Mouse (Mus musculus) lung, embryonic 15.5 days (tissue): ENCODE data around the gene Smoc1. TPM values are rescaled to one million over a fixed set of nuclear protein-coding genes. Genes with fewer than 3 reads are reported as not detected.

Experiments used
- ATAC-seq: fragments of 200-750 bp; cut with Nextera tagmentation; 2 replicates; pipeline ENCODE4 v1.8.0; 2017; ENCODE audit warnings: moderate number of reproducible peaks, borderline replicate concordance; ENCODE audit not compliant: low FRiP score, low TSS enrichment; ENCODE audit errors: extremely low read depth
- H3K27ac ChIP-seq: fragments of 300-500 bp; sonication (generic); 2 replicates; pipeline ENCODE4 v1.5.1; 2015; ENCODE audit warnings: moderate library complexity, mild to moderate bottlenecking, inconsistent platforms
- H3K27me3 ChIP-seq: fragments of 300-500 bp; sonication (generic); 2 replicates; pipeline ENCODE4 v1.6.1; 2015; ENCODE audit warnings: inconsistent platforms
- H3K36me3 ChIP-seq: fragments of 300-500 bp; sonication (generic); 2 replicates; pipeline ENCODE4 v1.6.1; 2015; ENCODE audit warnings: inconsistent platforms
- H3K4me1 ChIP-seq: fragments of 300-500 bp; sonication (generic); 2 replicates; pipeline ENCODE4 v1.6.1; 2015; ENCODE audit warnings: inconsistent platforms
- H3K4me2 ChIP-seq: fragments of 300-500 bp; sonication (generic); 2 replicates; pipeline ENCODE4 v1.6.1; 2015; ENCODE audit warnings: inconsistent platforms, mild to moderate bottlenecking, moderate library complexity
- H3K4me3 ChIP-seq: fragments of 300-500 bp; sonication (generic); 2 replicates; pipeline ENCODE4 v1.5.1; 2015; ENCODE audit warnings: mild to moderate bottlenecking, inconsistent platforms
- H3K9ac ChIP-seq: fragments of 300-500 bp; sonication (generic); 2 replicates; pipeline ENCODE4 v1.6.1; 2015; ENCODE audit warnings: inconsistent platforms
- H3K9me3 ChIP-seq: fragments of 300-500 bp; sonication (generic); 2 replicates; pipeline ENCODE4 v1.6.1; 2016; ENCODE audit warnings: inconsistent platforms
- WGBS: fragments of 180-500 bp; shearing (Covaris S2); methylation state at CpG from one replicate; pipeline ENCODE4 v1.1.7; 2015; 5-methylcytosine and 5-hydroxymethylcytosine counted together
- polyA plus RNA-seq: library from polyadenylated mRNA; unstranded; fragments of >200 nt; fragmentation: Nextera tagmentation; extraction: Ambion mirVana; gene quantifications from 2 replicates; pipeline ENCODE4 v1.2.1, GENCODE M21; 2015

The Smoc1 gene
- polyA plus RNA-seq, 1 experiment from 2014 or later, result 1.3 TPM

- no peaks in the 10 kb centered on the region for H3K4me1 ChIP-seq
- WGBS, result 57% methylated on average over 5 of the region's 5 CpGs
- H3K27me3 ChIP-seq, result no peaks in the 10 kb centered on the region
- no peaks in the 10 kb centered on the region for H3K9me3 ChIP-seq
- H3K27ac ChIP-seq, result no peak overlapping the region
- no peak for ATAC-seq
- H3K4me2 ChIP-seq, result no peak overlapping the region
- H3K9ac ChIP-seq, result no peak overlapping the region
- no peak overlapping the region for H3K4me3 ChIP-seq
- H3K36me3 ChIP-seq, result no peaks in the 10 kb centered on the region
Observed at GRCm38 (mm10) chr12:81088131-81088530, 61.5 kb downstream of the Smoc1 start.

- no peak overlapping the region for H3K9ac ChIP-seq
- H3K27ac ChIP-seq, result no peak overlapping the region
- H3K36me3 ChIP-seq, result no peaks in the 10 kb centered on the region
- no peaks in the 10 kb centered on the region for H3K27me3 ChIP-seq
- H3K4me3 ChIP-seq, result no peak overlapping the region
- ATAC-seq, result no peak
- no peaks in the 10 kb centered on the region for H3K4me1 ChIP-seq
- WGBS, result 79% methylated on average over 5 of the region's 5 CpGs
- no peak overlapping the region for H3K4me2 ChIP-seq
- no peaks in the 10 kb centered on the region for H3K9me3 ChIP-seq
Observed at GRCm38 (mm10) chr12:81091641-81092040, 65.0 kb downstream of the Smoc1 start.

- 63% methylated on average over 3 of the region's 3 CpGs for WGBS
- no peaks in the 10 kb centered on the region for H3K27me3 ChIP-seq
- H3K4me2 ChIP-seq, result no peak overlapping the region
- H3K4me1 ChIP-seq, result no peaks in the 10 kb centered on the region
- H3K9me3 ChIP-seq, result no peaks in the 10 kb centered on the region
- H3K36me3 ChIP-seq, result no peaks in the 10 kb centered on the region
- no peak for ATAC-seq
- no peak overlapping the region for H3K27ac ChIP-seq
- H3K4me3 ChIP-seq, result no peak overlapping the region
- H3K9ac ChIP-seq, result no peak overlapping the region
Observed at GRCm38 (mm10) chr12:81092641-81093040, 66.0 kb downstream of the Smoc1 start.

- 66% methylated on average over 7 of the region's 7 CpGs for WGBS
- Histone ChIP-seq H3K36me3 (no peaks in the 10 kb centered on the region), H3K9me3 (no peaks in the 10 kb centered on the region), H3K27me3 (no peaks in the 10 kb centered on the region), H3K9ac (no peak overlapping the region), H3K4me1 (no peaks in the 10 kb centered on the region), H3K4me2 (no peak overlapping the region), H3K4me3 (no peak overlapping the region), H3K27ac (no peak overlapping the region)
- no peak for ATAC-seq
Observed at GRCm38 (mm10) chr12:81093211-81093610, 66.6 kb downstream of the Smoc1 start.

GRCm38 (mm10) chr12:81094766-81095405 lies 68.3 kb downstream of the Smoc1 start:
- H3K9ac ChIP-seq, result no peak overlapping the region
- no peaks in the 10 kb centered on the region for H3K4me1 ChIP-seq
- no peak overlapping the region for H3K27ac ChIP-seq
- H3K4me3 ChIP-seq, result no peak overlapping the region
- ATAC-seq, result no peak
- no peak overlapping the region for H3K4me2 ChIP-seq
- H3K36me3 ChIP-seq, result no peaks in the 10 kb centered on the region
- no peaks in the 10 kb centered on the region for H3K9me3 ChIP-seq
- H3K27me3 ChIP-seq, result no peaks in the 10 kb centered on the region
- WGBS, result 31% methylated on average over 11 of the region's 11 CpGs

- H3K9me3 ChIP-seq, result no peaks in the 10 kb centered on the region
- 69% methylated on average over 7 of the region's 7 CpGs for WGBS
- ATAC-seq, result no peak
- no peaks in the 10 kb centered on the region for H3K27me3 ChIP-seq
- H3K4me2 ChIP-seq, result no peak overlapping the region
- H3K36me3 ChIP-seq, result no peaks in the 10 kb centered on the region
- no peak overlapping the region for H3K27ac ChIP-seq
- H3K9ac ChIP-seq, result no peak overlapping the region
- H3K4me1 ChIP-seq, result no peaks in the 10 kb centered on the region
- H3K4me3 ChIP-seq, result no peak overlapping the region
Observed at GRCm38 (mm10) chr12:81097267-81097666, 70.7 kb downstream of the Smoc1 start.

- H3K9me3 ChIP-seq, result no peaks in the 10 kb centered on the region
- WGBS, result 38% methylated on average over 4 of the region's 4 CpGs
- no peaks in the 10 kb centered on the region for H3K27me3 ChIP-seq
- H3K4me1 ChIP-seq, result no peaks in the 10 kb centered on the region
- H3K9ac ChIP-seq, result no peak overlapping the region
- H3K4me2 ChIP-seq, result no peak overlapping the region
- no peak for ATAC-seq
- no peak overlapping the region for H3K4me3 ChIP-seq
- no peak overlapping the region for H3K27ac ChIP-seq
- no peaks in the 10 kb centered on the region for H3K36me3 ChIP-seq
Observed at GRCm38 (mm10) chr12:81097738-81098137, 71.1 kb downstream of the Smoc1 start.

GRCm38 (mm10) chr12:81099161-81099560 lies 72.6 kb downstream of the Smoc1 start:
- Histone ChIP-seq H3K4me1 (no peaks in the 10 kb centered on the region), H3K4me2 (no peak overlapping the region), H3K9me3 (no peaks in the 10 kb centered on the region), H3K9ac (no peak overlapping the region), H3K27ac (no peak overlapping the region), H3K4me3 (no peak overlapping the region), H3K27me3 (no peaks in the 10 kb centered on the region), H3K36me3 (no peaks in the 10 kb centered on the region)
- WGBS, result 51% methylated on average over 5 of the region's 5 CpGs
- no peak for ATAC-seq

GRCm38 (mm10) chr12:81101691-81102090 lies 75.1 kb downstream of the Smoc1 start:
- 73% methylated on average over 7 of the region's 7 CpGs for WGBS

GRCm38 (mm10) chr12:81104546-81104945 lies 77.9 kb downstream of the Smoc1 start:
- Histone ChIP-seq H3K36me3 (no peaks in the 10 kb centered on the region), H3K4me1 (peaks cover 9% of the 10 kb centered on the region), H3K4me2 (no peak overlapping the region), H3K9me3 (no peaks in the 10 kb centered on the region), H3K27me3 (no peaks in the 10 kb centered on the region), H3K9ac (no peak overlapping the region), H3K27ac (no peak overlapping the region), H3K4me3 (no peak overlapping the region)
- WGBS, result 75% methylated on average over 14 of the region's 14 CpGs
- no peak for ATAC-seq

More at GRCm38 (mm10) chr12:81101691-81102090, 75.1 kb downstream of the Smoc1 start:
- H3K9ac ChIP-seq, result no peak overlapping the region
- H3K27ac ChIP-seq, result no peak overlapping the region
- H3K36me3 ChIP-seq, result no peaks in the 10 kb centered on the region
- H3K4me1 ChIP-seq, result no peaks in the 10 kb centered on the region
- no peak overlapping the region for H3K4me3 ChIP-seq
- no peaks in the 10 kb centered on the region for H3K9me3 ChIP-seq
- no peak for ATAC-seq
- H3K4me2 ChIP-seq, result no peak overlapping the region
- no peaks in the 10 kb centered on the region for H3K27me3 ChIP-seq

GRCm38 (mm10) chr12:81105721-81106633 lies 79.4 kb downstream of the Smoc1 start:
- H3K4me1 ChIP-seq, result peaks cover 9% of the 10 kb centered on the region

More at GRCm38 (mm10) chr12:81105721-81106633, 79.4 kb downstream of the Smoc1 start:
- no peak overlapping the region for H3K9ac ChIP-seq
- 79% methylated on average over 12 of the region's 12 CpGs for WGBS
- H3K4me2 ChIP-seq, result no peak overlapping the region
- H3K4me3 ChIP-seq, result no peak overlapping the region
- H3K9me3 ChIP-seq, result no peaks in the 10 kb centered on the region
- H3K27me3 ChIP-seq, result no peaks in the 10 kb centered on the region
- no peak overlapping the region for H3K27ac ChIP-seq
- no peak for ATAC-seq
- H3K36me3 ChIP-seq, result no peaks in the 10 kb centered on the region
